Mouse (Mus musculus): Measurements from ENCODE around the gene Rbfox1. TPM values are rescaled to one million over a fixed set of nuclear protein-coding genes. Genes with fewer than 3 reads are reported as not detected.

Gene Rbfox1
- polyA plus RNA-seq, 1 experiment from 2014 or later, result 3.9 TPM

GRCm38 (mm10) chr16:6839299-6839995 is 954.3 kb downstream of the Rbfox1 start:
- 0 out of 2 replicates have a peak, but pooled peaks have one; percentile 56 for ATAC-seq

GRCm38 (mm10) chr16:6840007-6840406 is 954.9 kb downstream of the Rbfox1 start:
- no peaks in the 10 kb centered on the region for H3K27me3 ChIP-seq (replicated peaks; ENCODE audit: control insufficient read depth, insufficient read depth, low read length)
- H3K9me3 ChIP-seq (ENCODE audit: control insufficient read depth, low read length), result no peaks in the 10 kb centered on the region
- H3K4me2 ChIP-seq (ENCODE audit: low read depth, low read length), result no peak overlapping the region
- no peak overlapping the region for H3K27ac ChIP-seq (ENCODE audit: low read length)
- no peak for ATAC-seq
- H3K36me3 ChIP-seq (ENCODE audit: control insufficient read depth, insufficient read depth, low read length), result no peaks in the 10 kb centered on the region
- no peak overlapping the region for H3K4me3 ChIP-seq (ENCODE audit: low read length)
- H3K9ac ChIP-seq (ENCODE audit: low read depth, low read length), result no peak overlapping the region
- no peaks in the 10 kb centered on the region for H3K4me1 ChIP-seq (ENCODE audit: control insufficient read depth, insufficient read depth, low read length)
- WGBS, result 71% methylated on average over 3 of the region's 3 CpGs

More at GRCm38 (mm10) chr16:6839299-6839995, 954.3 kb downstream of the Rbfox1 start:
- Histone ChIP-seq H3K27ac (ENCODE audit: low read length) (no peak overlapping the region), H3K36me3 (ENCODE audit: control insufficient read depth, insufficient read depth, low read length) (no peaks in the 10 kb centered on the region), H3K4me1 (ENCODE audit: control insufficient read depth, insufficient read depth, low read length) (no peaks in the 10 kb centered on the region), H3K4me3 (ENCODE audit: low read length) (no peak overlapping the region), H3K27me3 (replicated peaks; ENCODE audit: control insufficient read depth, insufficient read depth, low read length) (no peaks in the 10 kb centered on the region), H3K4me2 (ENCODE audit: low read depth, low read length) (no peak overlapping the region), H3K9me3 (ENCODE audit: control insufficient read depth, low read length) (no peaks in the 10 kb centered on the region), H3K9ac (ENCODE audit: low read depth, low read length) (no peak overlapping the region)
- 35% methylated on average over 15 of the region's 15 CpGs for WGBS

- no peak overlapping the region for H3K4me3 ChIP-seq (ENCODE audit: low read length)
- no peaks in the 10 kb centered on the region for H3K36me3 ChIP-seq (ENCODE audit: control insufficient read depth, insufficient read depth, low read length)
- no peaks in the 10 kb centered on the region for H3K27me3 ChIP-seq (replicated peaks; ENCODE audit: control insufficient read depth, insufficient read depth, low read length)
- no peak overlapping the region for H3K9ac ChIP-seq (ENCODE audit: low read depth, low read length)
- no peak for ATAC-seq
- 79% methylated on average over 7 of the region's 7 CpGs for WGBS
- no peaks in the 10 kb centered on the region for H3K4me1 ChIP-seq (ENCODE audit: control insufficient read depth, insufficient read depth, low read length)
- no peaks in the 10 kb centered on the region for H3K9me3 ChIP-seq (ENCODE audit: control insufficient read depth, low read length)
- H3K4me2 ChIP-seq (ENCODE audit: low read depth, low read length), result no peak overlapping the region
- no peak overlapping the region for H3K27ac ChIP-seq (ENCODE audit: low read length)
Observed at GRCm38 (mm10) chr16:6840461-6840860, 955.3 kb downstream of the Rbfox1 start.

GRCm38 (mm10) chr16:6842066-6842785 is 957.1 kb downstream of the Rbfox1 start:
- H3K36me3 ChIP-seq (ENCODE audit: control insufficient read depth, insufficient read depth, low read length), result no peaks in the 10 kb centered on the region
- no peak overlapping the region for H3K4me2 ChIP-seq (ENCODE audit: low read depth, low read length)
- no peak overlapping the region for H3K27ac ChIP-seq (ENCODE audit: low read length)
- no peaks in the 10 kb centered on the region for H3K4me1 ChIP-seq (ENCODE audit: control insufficient read depth, insufficient read depth, low read length)
- no peaks in the 10 kb centered on the region for H3K9me3 ChIP-seq (ENCODE audit: control insufficient read depth, low read length)
- no peaks in the 10 kb centered on the region for H3K27me3 ChIP-seq (replicated peaks; ENCODE audit: control insufficient read depth, insufficient read depth, low read length)
- H3K9ac ChIP-seq (ENCODE audit: low read depth, low read length), result no peak overlapping the region
- no peak for ATAC-seq
- no peak overlapping the region for H3K4me3 ChIP-seq (ENCODE audit: low read length)
- WGBS, result 57% methylated on average over 8 of the region's 8 CpGs

GRCm38 (mm10) chr16:6844659-6845058 is 959.5 kb downstream of the Rbfox1 start:
- no peak overlapping the region for H3K4me3 ChIP-seq (ENCODE audit: low read length)
- no peak overlapping the region for H3K4me2 ChIP-seq (ENCODE audit: low read depth, low read length)
- H3K27ac ChIP-seq (ENCODE audit: low read length), result no peak overlapping the region
- WGBS, result 45% methylated on average over 4 of the region's 4 CpGs
- H3K27me3 ChIP-seq (replicated peaks; ENCODE audit: control insufficient read depth, insufficient read depth, low read length), result no peaks in the 10 kb centered on the region
- no peaks in the 10 kb centered on the region for H3K9me3 ChIP-seq (ENCODE audit: control insufficient read depth, low read length)
- no peaks in the 10 kb centered on the region for H3K4me1 ChIP-seq (ENCODE audit: control insufficient read depth, insufficient read depth, low read length)
- no peaks in the 10 kb centered on the region for H3K36me3 ChIP-seq (ENCODE audit: control insufficient read depth, insufficient read depth, low read length)
- H3K9ac ChIP-seq (ENCODE audit: low read depth, low read length), result no peak overlapping the region
- ATAC-seq, result no peak

- Histone ChIP-seq H3K4me1 (ENCODE audit: control insufficient read depth, insufficient read depth, low read length) (no peaks in the 10 kb centered on the region), H3K4me3 (ENCODE audit: low read length) (no peak overlapping the region), H3K36me3 (ENCODE audit: control insufficient read depth, insufficient read depth, low read length) (no peaks in the 10 kb centered on the region), H3K4me2 (ENCODE audit: low read depth, low read length) (no peak overlapping the region), H3K27ac (ENCODE audit: low read length) (no peak overlapping the region), H3K9ac (ENCODE audit: low read depth, low read length) (no peak overlapping the region), H3K27me3 (replicated peaks; ENCODE audit: control insufficient read depth, insufficient read depth, low read length) (no peaks in the 10 kb centered on the region), H3K9me3 (ENCODE audit: control insufficient read depth, low read length) (no peaks in the 10 kb centered on the region)
- WGBS, result 73% methylated on average over 9 of the region's 9 CpGs
- no peak for ATAC-seq
Observed at GRCm38 (mm10) chr16:6851393-6851792, 966.2 kb downstream of the Rbfox1 start.

GRCm38 (mm10) chr16:6853796-6854195 is 968.6 kb downstream of the Rbfox1 start:
- Histone ChIP-seq H3K9me3 (ENCODE audit: control insufficient read depth, low read length) (no peaks in the 10 kb centered on the region), H3K4me2 (ENCODE audit: low read depth, low read length) (no peak overlapping the region), H3K9ac (ENCODE audit: low read depth, low read length) (no peak overlapping the region), H3K27ac (ENCODE audit: low read length) (no peak overlapping the region), H3K4me1 (ENCODE audit: control insufficient read depth, insufficient read depth, low read length) (no peaks in the 10 kb centered on the region), H3K4me3 (ENCODE audit: low read length) (no peak overlapping the region), H3K27me3 (replicated peaks; ENCODE audit: control insufficient read depth, insufficient read depth, low read length) (no peaks in the 10 kb centered on the region), H3K36me3 (ENCODE audit: control insufficient read depth, insufficient read depth, low read length) (no peaks in the 10 kb centered on the region)
- no peak for ATAC-seq
- 79% methylated on average over 2 of the region's 2 CpGs for WGBS

GRCm38 (mm10) chr16:6861656-6862055 is 976.5 kb downstream of the Rbfox1 start:
- WGBS, result 90% methylated on average over 2 of the region's 2 CpGs
- no peak overlapping the region for H3K27ac ChIP-seq (ENCODE audit: low read length)
- no peak overlapping the region for H3K4me3 ChIP-seq (ENCODE audit: low read length)
- H3K4me2 ChIP-seq (ENCODE audit: low read depth, low read length), result no peak overlapping the region
- ATAC-seq, result no peak
- no peaks in the 10 kb centered on the region for H3K36me3 ChIP-seq (ENCODE audit: control insufficient read depth, insufficient read depth, low read length)
- no peak overlapping the region for H3K9ac ChIP-seq (ENCODE audit: low read depth, low read length)
- no peaks in the 10 kb centered on the region for H3K4me1 ChIP-seq (ENCODE audit: control insufficient read depth, insufficient read depth, low read length)
- no peaks in the 10 kb centered on the region for H3K9me3 ChIP-seq (ENCODE audit: control insufficient read depth, low read length)
- H3K27me3 ChIP-seq (replicated peaks; ENCODE audit: control insufficient read depth, insufficient read depth, low read length), result no peaks in the 10 kb centered on the region

GRCm38 (mm10) chr16:6882683-6883430 is 997.7 kb downstream of the Rbfox1 start:
- no peaks in the 10 kb centered on the region for H3K27me3 ChIP-seq (replicated peaks; ENCODE audit: control insufficient read depth, insufficient read depth, low read length)
- H3K9me3 ChIP-seq (ENCODE audit: control insufficient read depth, low read length), result no peaks in the 10 kb centered on the region
- no peak overlapping the region for H3K27ac ChIP-seq (ENCODE audit: low read length)
- H3K4me1 ChIP-seq (ENCODE audit: control insufficient read depth, insufficient read depth, low read length), result no peaks in the 10 kb centered on the region
- no peak overlapping the region for H3K9ac ChIP-seq (ENCODE audit: low read depth, low read length)
- no peaks in the 10 kb centered on the region for H3K36me3 ChIP-seq (ENCODE audit: control insufficient read depth, insufficient read depth, low read length)
- ATAC-seq, result no peak
- no peak overlapping the region for H3K4me3 ChIP-seq (ENCODE audit: low read length)
- 35% methylated on average over 12 of the region's 12 CpGs for WGBS
- no peak overlapping the region for H3K4me2 ChIP-seq (ENCODE audit: low read depth, low read length)
